Mouse (Mus musculus) liver, embryonic 14.5 days (tissue): Measurements from ENCODE around the gene C9orf72. TPM values are rescaled to one million over a fixed set of nuclear protein-coding genes. Genes with fewer than 3 reads are reported as not detected.

Source experiments
- ATAC-seq: fragments of 200-750 bp; cut with Nextera tagmentation; 2 replicates; pipeline ENCODE4 v1.8.0; 2017; ENCODE audit warnings: moderate number of reproducible peaks, mild to moderate bottlenecking, moderate library complexity; ENCODE audit not compliant: insufficient read depth
- DNase-seq, 3 experiments: peaks; one replicate each; pipeline ENCODE4 v3.0.0-alpha.2; 2012 to 2013; ENCODE audit warnings: low read depth in 3 of 3, low spot score in 3 of 3
- H3K27ac ChIP-seq: fragments of 300-500 bp; sonication (generic); 2 replicates; pipeline ENCODE4 v1.5.1; 2014; ENCODE audit warnings: moderate library complexity, mild to moderate bottlenecking, control low read depth, inconsistent platforms
- H3K27me3 ChIP-seq: fragments of 300-500 bp; sonication (generic); 2 replicates; pipeline ENCODE4 v1.6.1; 2014; ENCODE audit warnings: mild to moderate bottlenecking, low read length, moderate library complexity; ENCODE audit not compliant: control insufficient read depth, insufficient read depth
- H3K36me3 ChIP-seq: fragments of 300-500 bp; sonication (generic); replicated peaks from 2 replicates; pipeline ENCODE4 v1.6.1; 2014; ENCODE audit warnings: low read depth; ENCODE audit not compliant: control insufficient read depth, insufficient read depth
- H3K4me1 ChIP-seq, 2 experiments: fragments of 200-500 bp in 1 of 2; fragments of 300-500 bp in 1 of 2; sonication (generic) in 1 of 2; replicated peaks; 2 replicates each; pipeline ENCODE4 v1.6.1; 2012 to 2014; ENCODE audit warnings: antibody characterized with exemption in 1 of 2, inconsistent platforms in 1 of 2, low read length in 1 of 2; ENCODE audit not compliant: control insufficient read depth in 2 of 2, insufficient read depth in 2 of 2
- H3K4me2 ChIP-seq: fragments of 300-500 bp; sonication (generic); 2 replicates; pipeline ENCODE4 v1.6.1; 2014; ENCODE audit warnings: low read depth, mild to moderate bottlenecking, control low read depth, moderate library complexity
- H3K4me3 ChIP-seq, 2 experiments: fragments of 200-500 bp in 1 of 2; fragments of 300-500 bp in 1 of 2; sonication (generic) in 1 of 2; 2 replicates each; pipeline ENCODE4 v1.5.1; 2012 to 2014; ENCODE audit warnings: low read depth in 2 of 2, low read length in 2 of 2, mild to moderate bottlenecking in 2 of 2, control low read depth in 1 of 2, inconsistent platforms in 1 of 2, moderate library complexity in 1 of 2; ENCODE audit not compliant: insufficient read depth in 1 of 2
- H3K9ac ChIP-seq: fragments of 300-500 bp; sonication (generic); replicated peaks from 2 replicates; pipeline ENCODE4 v1.6.1; 2014; ENCODE audit warnings: mild to moderate bottlenecking, control low read depth, moderate library complexity
- H3K9me3 ChIP-seq: fragments of 300-500 bp; sonication (generic); 2 replicates; pipeline ENCODE4 v1.6.1; 2016; ENCODE audit warnings: low read length, mixed read lengths; ENCODE audit not compliant: control insufficient read depth
- CTCF ChIP-seq: IDR thresholded peaks from 2 replicates; pipeline ENCODE4 v1.5.1; 2016; ENCODE audit warnings: antibody characterized with exemption, low read depth, control low read depth
- EP300 ChIP-seq: IDR thresholded peaks from 2 replicates; pipeline ENCODE4 v1.6.1; 2016; ENCODE audit warnings: antibody characterized with exemption, low read depth
- WGBS: fragments of 180-500 bp; shearing (Covaris S2); extraction: QIAGEN DNeasy Blood & Tissue Kit; methylation state at CpG from one replicate; pipeline ENCODE4 v1.1.7; 2014; ENCODE audit not compliant: insufficient replicate concordance; 5-methylcytosine and 5-hydroxymethylcytosine counted together
- polyA plus RNA-seq, 2 experiments: library from polyadenylated mRNA; depleted of rRNA in 1 of 2; stranded (reverse) in 1 of 2; unstranded in 1 of 2; fragments of >200 nt; fragmentation: Nextera tagmentation in 1 of 2; extraction: Ambion mirVana in 1 of 2; gene quantifications; 2 replicates each; pipeline versions ENCODE4 v1.2.1 to v1.2.3; 2012 to 2014

The C9orf72 gene
- polyA plus RNA-seq, 2 experiments, result 3.0 TPM

DNA sequence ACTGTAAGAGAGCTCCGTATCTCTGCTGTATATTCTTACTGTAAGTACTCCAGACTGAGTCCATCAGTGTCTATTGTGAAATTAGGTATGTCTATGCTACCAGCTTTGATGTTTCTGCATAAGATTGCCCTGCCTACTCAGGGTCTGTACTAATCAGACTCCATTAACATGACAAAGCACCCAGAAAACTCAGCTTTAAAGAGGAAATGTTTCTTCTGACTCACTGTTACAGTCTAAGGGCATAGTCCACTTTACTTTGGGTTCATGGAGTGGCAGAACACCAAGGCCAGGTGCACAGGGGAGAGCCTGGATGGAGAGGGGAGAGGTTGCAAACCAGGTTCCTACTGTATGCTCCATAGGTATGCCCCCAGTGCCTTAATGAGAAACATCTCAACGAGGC is 22.3 kb downstream of the C9orf72 start:
- Histone ChIP-seq H3K27me3 (no peaks in the 10 kb centered on the region), H3K4me1 (no peaks in the 10 kb centered on the region), H3K4me2 (no peak overlapping the region), H3K9me3 (no peaks in the 10 kb centered on the region), H3K4me3 (no peak overlapping the region), H3K36me3 (no peaks in the 10 kb centered on the region), H3K9ac (no peak overlapping the region), H3K27ac (no peak overlapping the region)
- 70% methylated on average over 2 of the region's 2 CpGs for WGBS
- TF ChIP-seq CTCF (no peak), EP300 (no peak)
- ATAC-seq, result no peak
- DNase-seq, result no peak

DNA sequence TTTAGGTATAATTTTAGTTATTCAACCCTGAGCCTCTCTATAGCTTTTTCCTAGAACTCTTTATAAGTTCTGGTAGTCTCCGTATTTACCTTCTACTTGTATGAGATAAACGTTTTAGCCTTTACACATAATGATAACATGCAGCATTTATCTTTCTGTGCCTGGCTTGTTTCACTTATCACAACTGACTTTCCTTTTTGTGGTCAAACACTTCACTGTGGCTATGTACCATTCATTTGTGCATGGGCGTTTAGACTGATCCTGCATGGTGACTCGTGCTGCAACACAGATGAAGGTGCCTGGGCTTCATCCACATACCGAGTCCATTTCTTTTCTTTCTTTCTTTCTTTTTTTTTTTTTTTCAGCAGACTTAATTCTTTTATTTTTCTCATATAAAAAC is 24.3 kb downstream of the C9orf72 start:
- no peaks in the 10 kb centered on the region for H3K9me3 ChIP-seq
- no peaks in the 10 kb centered on the region for H3K4me1 ChIP-seq
- no peak overlapping the region for H3K9ac ChIP-seq
- DNase-seq (no peak), ATAC-seq (peak; percentile 39; the same call in 1 of the 2 replicates)
- no peak overlapping the region for H3K4me2 ChIP-seq
- H3K36me3 ChIP-seq, result no peaks in the 10 kb centered on the region
- no peak overlapping the region for H3K4me3 ChIP-seq
- TF ChIP-seq CTCF, result no peak
- peak; percentile 45 for TF ChIP-seq EP300
- H3K27ac ChIP-seq, result no peak overlapping the region
- WGBS, result 21% methylated on average over 5 of the region's 5 CpGs
- no peaks in the 10 kb centered on the region for H3K27me3 ChIP-seq

DNA sequence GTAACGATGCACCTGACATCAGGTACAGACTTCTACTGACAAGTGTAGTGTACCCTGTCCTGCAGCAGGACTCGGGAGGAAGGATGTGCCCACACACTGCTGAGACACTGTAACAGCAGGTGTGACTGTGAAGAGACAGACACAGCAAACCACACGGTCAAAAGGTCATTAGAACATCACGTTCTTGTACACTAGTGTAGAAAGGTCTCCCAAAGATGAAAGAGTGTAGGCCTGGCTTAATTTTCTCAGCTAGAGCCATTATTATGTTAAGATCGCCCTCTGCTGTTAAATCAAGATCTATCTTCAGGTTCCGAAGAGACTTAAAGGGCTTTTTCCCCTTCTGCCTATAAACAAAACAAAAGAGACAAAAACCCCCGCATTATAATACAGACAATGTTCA is 33.2 kb downstream of the C9orf72 start:
- TF ChIP-seq CTCF, result peak; percentile 26; the same call in 1 of the 2 replicates
- no peak for TF ChIP-seq EP300
- Histone ChIP-seq H3K4me1 (peaks cover 0 to 5% of the 10 kb centered on the region in 2 experiments; a peak in 2 of 4 replicates), H3K9me3 (no peaks in the 10 kb centered on the region), H3K4me3 (no peak overlapping the region), H3K9ac (no peak overlapping the region), H3K36me3 (no peaks in the 10 kb centered on the region), H3K27me3 (no peaks in the 10 kb centered on the region), H3K27ac (no peak overlapping the region), H3K4me2 (no peak overlapping the region)
- WGBS, result 53% methylated on average over 7 of the region's 7 CpGs
- ATAC-seq, result no peak
- DNase-seq, result no peak

DNA sequence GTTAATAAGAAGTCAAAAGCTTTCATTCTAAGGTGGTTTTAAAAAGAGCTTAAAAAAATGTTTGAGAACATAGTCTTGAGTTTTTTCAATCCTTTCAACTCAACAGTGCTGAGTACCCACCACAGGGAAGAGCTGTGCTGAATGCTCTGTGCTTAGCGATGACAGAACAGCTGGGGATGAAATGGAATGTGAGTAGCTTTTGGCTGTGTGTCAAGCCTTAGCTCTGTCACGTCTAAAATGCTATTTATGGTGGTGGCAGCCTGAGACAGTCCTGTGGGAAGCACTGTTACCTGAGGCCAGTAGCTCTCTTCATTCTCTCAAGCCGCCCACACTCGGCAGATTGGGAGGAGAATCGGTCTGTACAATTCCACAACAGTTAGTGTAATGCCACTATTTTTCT is 36.2 kb downstream of the C9orf72 start:
- DNase-seq, result no peak
- Histone ChIP-seq H3K27me3 (no peaks in the 10 kb centered on the region), H3K36me3 (no peaks in the 10 kb centered on the region), H3K4me3 (no peak overlapping the region), H3K9ac (no peak overlapping the region), H3K27ac (no peak overlapping the region), H3K4me1 (peaks cover 0 to 9% of the 10 kb centered on the region in 2 experiments; a peak in 2 of 4 replicates), H3K9me3 (no peaks in the 10 kb centered on the region), H3K4me2 (no peak overlapping the region)
- no peak for TF ChIP-seq CTCF
- TF ChIP-seq EP300, result no peak
- ATAC-seq, result no peak
- 74% methylated on average over 5 of the region's 5 CpGs for WGBS

DNA sequence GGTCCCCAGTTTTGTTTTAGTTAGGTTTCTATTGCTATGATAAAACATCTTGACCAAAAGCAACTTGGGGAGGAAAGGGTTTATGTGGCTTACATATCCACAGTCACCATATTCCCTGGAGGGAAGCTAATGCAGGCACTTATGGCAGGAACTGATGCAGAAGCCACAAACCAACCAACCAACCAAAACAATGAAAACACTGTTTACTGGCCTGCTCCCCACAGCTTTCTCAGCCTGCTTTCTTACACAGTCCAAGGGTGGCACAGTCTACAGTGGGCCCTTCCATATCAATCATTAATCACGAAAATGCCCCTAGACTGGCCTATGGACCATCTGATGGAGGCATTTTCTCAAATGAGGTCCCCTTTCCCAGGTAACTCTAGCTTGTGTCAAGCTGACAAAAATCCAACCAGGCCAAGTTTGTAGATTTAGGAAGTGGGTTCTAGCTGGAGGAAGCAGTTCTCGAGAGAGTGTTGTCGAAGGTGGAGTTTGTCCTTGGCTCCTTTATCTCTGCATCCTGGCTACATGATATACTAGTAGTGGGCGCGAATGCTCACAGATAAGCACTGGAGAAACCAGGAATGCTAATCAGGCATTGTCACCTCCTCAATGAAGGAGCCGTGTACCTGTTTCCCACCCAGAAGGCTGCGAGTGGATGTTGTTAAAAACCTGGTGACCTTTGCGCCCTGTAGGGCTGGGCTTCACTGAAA is 38.2 kb downstream of the C9orf72 start:
- WGBS, result 30% methylated on average over 8 of the region's 8 CpGs
- Histone ChIP-seq H3K9me3 (no peaks in the 10 kb centered on the region), H3K4me3 (no peak overlapping the region), H3K9ac (no peak overlapping the region), H3K27ac (no peak overlapping the region), H3K36me3 (no peaks in the 10 kb centered on the region), H3K4me1 (peaks cover 0 to 9% of the 10 kb centered on the region in 2 experiments; a peak in 2 of 4 replicates), H3K4me2 (no peak overlapping the region), H3K27me3 (no peaks in the 10 kb centered on the region)
- no peak for DNase-seq
- TF ChIP-seq EP300 (0 out of 2 replicates have a peak, but pooled peaks have one; percentile 17), CTCF (no peak)
- peak; percentile 45; the same call in 1 of the 2 replicates for ATAC-seq
